Mouse (Mus musculus): ENCODE results near the gene Adcy1. TPM values are rescaled to one million over a fixed set of nuclear protein-coding genes. Genes with fewer than 3 reads are reported as not detected.

Gene Adcy1
- polyA plus RNA-seq, 1 experiment: 0.40 TPM

DNA sequence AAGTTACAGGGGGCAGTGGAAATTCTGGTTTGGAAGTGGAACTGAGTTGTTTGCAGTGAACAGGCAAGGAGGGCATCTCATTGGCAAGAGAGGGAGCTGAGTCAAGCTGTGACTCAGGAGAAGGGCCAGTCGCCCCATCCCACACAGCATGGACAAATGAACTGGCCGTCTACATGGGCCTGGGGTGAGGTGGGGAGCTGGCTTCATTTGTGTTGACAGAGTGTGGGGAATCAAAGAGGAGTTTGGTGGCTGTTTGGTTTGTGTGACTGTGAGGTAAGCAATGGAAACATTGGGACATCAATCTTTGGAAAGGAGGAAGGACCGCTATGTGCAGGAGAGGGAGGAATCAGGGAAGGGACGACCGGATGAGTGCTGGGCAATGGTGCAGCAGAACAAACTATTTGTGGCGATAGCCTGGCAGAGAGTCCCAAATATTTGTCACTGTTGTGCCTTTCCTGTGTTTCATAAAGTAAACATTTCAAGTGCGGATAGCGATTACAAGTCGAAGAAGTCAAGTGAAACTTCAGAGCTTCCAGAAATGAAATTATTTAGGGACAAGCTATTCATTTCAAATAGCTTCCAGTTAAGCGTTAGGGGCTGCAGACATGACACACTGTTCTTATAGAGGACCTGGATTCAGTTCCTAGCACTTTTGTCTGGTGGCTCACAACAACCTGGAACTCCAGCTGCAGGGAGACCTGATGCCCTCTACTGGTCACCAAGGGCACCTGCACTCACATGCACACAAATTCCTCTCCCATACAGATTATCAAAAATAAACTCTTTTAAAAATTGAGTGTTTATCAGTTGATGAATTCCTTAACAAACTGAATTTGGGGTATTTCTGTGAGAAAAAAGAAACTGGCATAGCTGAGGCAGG is 131.4 kb downstream of the Adcy1 start:
- Histone ChIP-seq H3K4me1 (ENCODE audit: control insufficient read depth, insufficient read depth, low read length) (no peaks in the 10 kb centered on the region), H3K27ac (ENCODE audit: control insufficient read depth, insufficient read depth, low read depth, low read length, poor library complexity) (no peak overlapping the region), H3K4me3 (replicated peaks; ENCODE audit: control insufficient read depth, low read depth, low read length) (no peak overlapping the region)
- WGBS: 84% methylated on average over 10 of the region's 10 CpGs
- no peak for TF ChIP-seq POLR2A (IDR thresholded peaks at IDR 0.05; ENCODE audit: borderline replicate concordance, control insufficient read depth, low read depth, low read length)
- no peak for TF ChIP-seq CTCF (IDR thresholded peaks at IDR 0.05; ENCODE audit: control insufficient read depth, insufficient read depth, low read length)

- Histone ChIP-seq H3K4me3 (replicated peaks; ENCODE audit: control insufficient read depth, low read depth, low read length) (no peak overlapping the region), H3K4me1 (ENCODE audit: control insufficient read depth, insufficient read depth, low read length) (no peaks in the 10 kb centered on the region), H3K27ac (ENCODE audit: control insufficient read depth, insufficient read depth, low read depth, low read length, poor library complexity) (no peak overlapping the region)
- TF ChIP-seq CTCF (IDR thresholded peaks at IDR 0.05; ENCODE audit: control insufficient read depth, insufficient read depth, low read length) (no peak), POLR2A (IDR thresholded peaks at IDR 0.05; ENCODE audit: borderline replicate concordance, control insufficient read depth, low read depth, low read length) (no peak)
- 79% methylated on average over 4 of the region's 4 CpGs for WGBS
Observed at GRCm38 (mm10) chr11:7195312-7195685, 132.0 kb downstream of the Adcy1 start.

- WGBS: 67% methylated on average over 12 of the region's 12 CpGs
- H3K4me3 ChIP-seq (replicated peaks; ENCODE audit: control insufficient read depth, low read depth, low read length): no peak within 1 kb of the TSS
- H3K27ac ChIP-seq (ENCODE audit: control insufficient read depth, insufficient read depth, low read depth, low read length, poor library complexity): no peak within 1 kb of the TSS
- H3K4me1 ChIP-seq (ENCODE audit: control insufficient read depth, insufficient read depth, low read length): no peaks in the 10 kb centered on the region
- no peak for TF ChIP-seq POLR2A (IDR thresholded peaks at IDR 0.05; ENCODE audit: borderline replicate concordance, control insufficient read depth, low read depth, low read length)
- no peak for TF ChIP-seq CTCF (IDR thresholded peaks at IDR 0.05; ENCODE audit: control insufficient read depth, insufficient read depth, low read length)
Observed at GRCm38 (mm10) chr11:7197491-7197941, 134.2 kb downstream of the Adcy1 start, which contains the start of gene Igfbp1. Gene Igfbp1, plus strand, starts transcription at chr11:7197782.

DNA sequence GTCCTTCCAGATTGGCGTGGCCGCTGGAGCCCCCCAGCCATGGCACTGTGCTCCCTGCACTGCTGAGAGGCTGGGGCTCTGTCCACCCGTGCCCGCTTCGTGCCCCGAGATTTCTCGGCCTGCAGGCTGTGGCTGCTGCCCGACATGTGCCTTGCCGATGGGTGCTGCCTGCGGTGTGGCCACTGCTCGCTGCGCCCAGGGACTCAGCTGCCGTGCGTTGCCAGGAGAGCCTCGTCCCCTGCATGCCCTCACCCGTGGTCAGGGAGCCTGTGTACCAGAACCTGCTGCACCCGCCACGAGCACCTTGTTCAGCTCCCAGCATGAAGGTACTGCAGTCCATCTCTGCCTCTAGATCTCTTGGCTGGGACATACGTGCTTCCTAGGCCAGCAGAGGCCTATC is 134.7 kb downstream of the Adcy1 start:
- H3K27ac ChIP-seq (ENCODE audit: control insufficient read depth, insufficient read depth, low read depth, low read length, poor library complexity): no peak overlapping the region
- WGBS: 85% methylated on average over 19 of the region's 19 CpGs
- TF ChIP-seq CTCF (IDR thresholded peaks at IDR 0.05; ENCODE audit: control insufficient read depth, insufficient read depth, low read length) (no peak), POLR2A (IDR thresholded peaks at IDR 0.05; ENCODE audit: borderline replicate concordance, control insufficient read depth, low read depth, low read length) (no peak)
- H3K4me1 ChIP-seq (ENCODE audit: control insufficient read depth, insufficient read depth, low read length): no peaks in the 10 kb centered on the region
- H3K4me3 ChIP-seq (replicated peaks; ENCODE audit: control insufficient read depth, low read depth, low read length): no peak overlapping the region

- no peak overlapping the region for H3K4me3 ChIP-seq (replicated peaks; ENCODE audit: control insufficient read depth, low read depth, low read length)
- TF ChIP-seq POLR2A (IDR thresholded peaks at IDR 0.05; ENCODE audit: borderline replicate concordance, control insufficient read depth, low read depth, low read length): no peak
- TF ChIP-seq CTCF (IDR thresholded peaks at IDR 0.05; ENCODE audit: control insufficient read depth, insufficient read depth, low read length): no peak
- WGBS: 65% methylated on average over 10 of the region's 10 CpGs
- no peak overlapping the region for H3K27ac ChIP-seq (ENCODE audit: control insufficient read depth, insufficient read depth, low read depth, low read length, poor library complexity)
- no peaks in the 10 kb centered on the region for H3K4me1 ChIP-seq (ENCODE audit: control insufficient read depth, insufficient read depth, low read length)
Observed at GRCm38 (mm10) chr11:7198481-7199256, 135.4 kb downstream of the Adcy1 start.

- H3K4me1 ChIP-seq (ENCODE audit: control insufficient read depth, insufficient read depth, low read length): no peaks in the 10 kb centered on the region
- no peak overlapping the region for H3K4me3 ChIP-seq (replicated peaks; ENCODE audit: control insufficient read depth, low read depth, low read length)
- no peak overlapping the region for H3K27ac ChIP-seq (ENCODE audit: control insufficient read depth, insufficient read depth, low read depth, low read length, poor library complexity)
- WGBS: 50% methylated on average over 14 of the region's 14 CpGs
- TF ChIP-seq POLR2A (IDR thresholded peaks at IDR 0.05; ENCODE audit: borderline replicate concordance, control insufficient read depth, low read depth, low read length): no peak
- TF ChIP-seq CTCF (IDR thresholded peaks at IDR 0.05; ENCODE audit: control insufficient read depth, insufficient read depth, low read length): no peak
Observed at GRCm38 (mm10) chr11:7199736-7200392, 136.6 kb downstream of the Adcy1 start.

- Histone ChIP-seq H3K4me1 (ENCODE audit: control insufficient read depth, insufficient read depth, low read length) (no peaks in the 10 kb centered on the region), H3K4me3 (replicated peaks; ENCODE audit: control insufficient read depth, low read depth, low read length) (no peak overlapping the region), H3K27ac (ENCODE audit: control insufficient read depth, insufficient read depth, low read depth, low read length, poor library complexity) (no peak overlapping the region)
- 75% methylated on average over 9 of the region's 9 CpGs for WGBS
- TF ChIP-seq CTCF (IDR thresholded peaks at IDR 0.05; ENCODE audit: control insufficient read depth, insufficient read depth, low read length) (no peak), POLR2A (IDR thresholded peaks at IDR 0.05; ENCODE audit: borderline replicate concordance, control insufficient read depth, low read depth, low read length) (no peak)
Observed at GRCm38 (mm10) chr11:7200393-7200783, 137.1 kb downstream of the Adcy1 start.

GRCm38 (mm10) chr11:7202206-7202605 is 138.9 kb downstream of the Adcy1 start:
- H3K4me3 ChIP-seq (replicated peaks; ENCODE audit: control insufficient read depth, low read depth, low read length): no peak overlapping the region
- 69% methylated on average over 7 of the region's 7 CpGs for WGBS
- H3K4me1 ChIP-seq (ENCODE audit: control insufficient read depth, insufficient read depth, low read length): no peaks in the 10 kb centered on the region
- no peak for TF ChIP-seq POLR2A (IDR thresholded peaks at IDR 0.05; ENCODE audit: borderline replicate concordance, control insufficient read depth, low read depth, low read length)
- no peak for TF ChIP-seq CTCF (IDR thresholded peaks at IDR 0.05; ENCODE audit: control insufficient read depth, insufficient read depth, low read length)
- no peak overlapping the region for H3K27ac ChIP-seq (ENCODE audit: control insufficient read depth, insufficient read depth, low read depth, low read length, poor library complexity)
